Mouse (Mus musculus) heart, embryonic 13.5 days (tissue): Measurements from ENCODE around the gene Rpl23. TPM values are rescaled to one million over a fixed set of nuclear protein-coding genes. Genes with fewer than 3 reads are reported as not detected.
"Not testable (repeated sequence)": the region's sequence is repeated elsewhere in the genome, so short reads cannot be mapped to it uniquely, and the experiment has no call there.

Experiments used
- ATAC-seq: fragments of 200-750 bp; cut with Nextera tagmentation; 2 replicates; pipeline ENCODE4 v1.8.0; 2017; ENCODE audit warnings: moderate TSS enrichment; ENCODE audit not compliant: insufficient number of reproducible peaks, low FRiP score, low TSS enrichment; ENCODE audit errors: extremely low read depth
- H3K27ac ChIP-seq: fragments of 300-500 bp; sonication (generic); replicated peaks from 2 replicates; pipeline ENCODE4 v1.5.1; 2015; ENCODE audit warnings: moderate library complexity, mild to moderate bottlenecking, inconsistent platforms
- H3K27me3 ChIP-seq: fragments of 300-500 bp; sonication (generic); replicated peaks from 2 replicates; pipeline ENCODE4 v1.6.1; 2015; ENCODE audit warnings: mild to moderate bottlenecking, inconsistent platforms
- H3K36me3 ChIP-seq: fragments of 300-500 bp; sonication (generic); 2 replicates; pipeline ENCODE4 v1.6.1; 2015; ENCODE audit warnings: mild to moderate bottlenecking, inconsistent platforms
- H3K4me1 ChIP-seq: fragments of 300-500 bp; sonication (generic); 2 replicates; pipeline ENCODE4 v1.6.1; 2015; ENCODE audit warnings: inconsistent platforms
- H3K4me2 ChIP-seq: fragments of 300-500 bp; sonication (generic); 2 replicates; pipeline ENCODE4 v1.6.1; 2015; ENCODE audit warnings: inconsistent platforms, mild to moderate bottlenecking, moderate library complexity
- H3K4me3 ChIP-seq: fragments of 300-500 bp; sonication (generic); 2 replicates; pipeline ENCODE4 v1.5.1; 2015; ENCODE audit warnings: moderate library complexity, mild to moderate bottlenecking, inconsistent platforms
- H3K9ac ChIP-seq: fragments of 300-500 bp; sonication (generic); 2 replicates; pipeline ENCODE4 v1.6.1; 2015; ENCODE audit warnings: inconsistent platforms, mild to moderate bottlenecking, moderate library complexity
- H3K9me3 ChIP-seq: fragments of 300-500 bp; sonication (generic); 2 replicates; pipeline ENCODE4 v1.6.1; 2016; ENCODE audit warnings: inconsistent platforms
- WGBS: fragments of 180-500 bp; shearing (Covaris S2); methylation state at CpG from one replicate; pipeline ENCODE4 v1.1.7; 2015; ENCODE audit warnings: mixed read lengths; 5-methylcytosine and 5-hydroxymethylcytosine counted together
- polyA plus RNA-seq: library from polyadenylated mRNA; unstranded; fragments of >200 nt; fragmentation: Nextera tagmentation; extraction: Ambion mirVana; gene quantifications from 2 replicates; pipeline ENCODE4 v1.2.1, GENCODE M21; 2015

Gene Rpl23
- polyA plus RNA-seq, 1 experiment from 2014 or later, result 376 TPM

- WGBS, result 0% methylated on average over 69 of the region's 71 CpGs
- Histone ChIP-seq H3K27me3 (no peaks in the 10 kb centered on the region), H3K4me3 (peak overlapping the region; percentile 97), H3K9ac (peak overlapping the region; percentile 97), H3K27ac (peak overlapping the region; percentile 98), H3K4me1 (peaks cover 50% of the 10 kb centered on the region), H3K9me3 (no peaks in the 10 kb centered on the region), H3K36me3 (no peaks in the 10 kb centered on the region), H3K4me2 (peak overlapping the region; percentile 82)
- peak; percentile 72 for ATAC-seq
These were observed 17.1 kb upstream of the Rpl23 start for GRCm38 (mm10) chr11:97799146-97799993.

- WGBS, result under 1% methylated on average over 11 of the region's 11 CpGs
- peak within 1 kb of the TSS; percentile 82 for H3K4me2 ChIP-seq
- no peak for ATAC-seq
- no peaks in the 10 kb centered on the region for H3K36me3 ChIP-seq
- no peaks in the 10 kb centered on the region for H3K9me3 ChIP-seq
- H3K9ac ChIP-seq, result peak within 1 kb of the TSS; percentile 97
- H3K4me1 ChIP-seq, result peaks cover 44% of the 10 kb centered on the region
- H3K27ac ChIP-seq, result peak within 1 kb of the TSS; percentile 98
- H3K27me3 ChIP-seq, result no peaks in the 10 kb centered on the region
- peak within 1 kb of the TSS; percentile 97 for H3K4me3 ChIP-seq
These were observed 16.5 kb upstream of the Rpl23 start, which contains the start of gene Lasp1 for GRCm38 (mm10) chr11:97798782-97799145. Gene Lasp1 (plus strand): TSS chr11:97799000.

- Histone ChIP-seq H3K4me2 (peak overlapping the region; percentile 82), H3K9ac (peak overlapping the region; percentile 40; the same call in 1 of the 2 replicates), H3K27ac (no peak overlapping the region), H3K36me3 (no peaks in the 10 kb centered on the region), H3K9me3 (no peaks in the 10 kb centered on the region), H3K4me1 (peaks cover 37% of the 10 kb centered on the region), H3K27me3 (no peaks in the 10 kb centered on the region), H3K4me3 (peak overlapping the region; percentile 97)
- 43% methylated on average over 8 of the region's 8 CpGs for WGBS
- ATAC-seq, result no peak
These were observed 15.8 kb upstream of the Rpl23 start for GRCm38 (mm10) chr11:97798083-97798435.

- Histone ChIP-seq H3K27me3 (no peaks in the 10 kb centered on the region), H3K9me3 (no peaks in the 10 kb centered on the region), H3K4me2 (peak overlapping the region; percentile 82), H3K4me3 (no peak overlapping the region), H3K4me1 (peaks cover 31% of the 10 kb centered on the region), H3K27ac (no peak overlapping the region), H3K36me3 (no peaks in the 10 kb centered on the region), H3K9ac (no peak overlapping the region; the same call in 1 of the 2 replicates)
- ATAC-seq, result no peak
- 54% methylated on average over 15 of the region's 15 CpGs for WGBS
These were observed 15.3 kb upstream of the Rpl23 start for GRCm38 (mm10) chr11:97797369-97798082.

- no peak overlapping the region for H3K9ac ChIP-seq
- 4% methylated on average over 6 of the region's 6 CpGs for WGBS
- no peaks in the 10 kb centered on the region for H3K9me3 ChIP-seq
- H3K4me3 ChIP-seq, result no peak overlapping the region
- ATAC-seq, result no peak
- H3K4me1 ChIP-seq, result peaks cover 25% of the 10 kb centered on the region
- H3K4me2 ChIP-seq, result no peak overlapping the region
- H3K27ac ChIP-seq, result no peak overlapping the region
- no peaks in the 10 kb centered on the region for H3K36me3 ChIP-seq
- H3K27me3 ChIP-seq, result no peaks in the 10 kb centered on the region
These were observed 14.7 kb upstream of the Rpl23 start for GRCm38 (mm10) chr11:97796910-97797309.

- H3K9me3 ChIP-seq, result no peaks in the 10 kb centered on the region
- H3K27me3 ChIP-seq, result no peaks in the 10 kb centered on the region
- no peak overlapping the region for H3K4me3 ChIP-seq
- no peak overlapping the region for H3K9ac ChIP-seq
- 7% methylated on average over 2 of the region's 2 CpGs for WGBS
- ATAC-seq, result no peak
- no peak overlapping the region for H3K4me2 ChIP-seq
- no peak overlapping the region for H3K27ac ChIP-seq
- peaks cover 6% of the 10 kb centered on the region for H3K4me1 ChIP-seq
- no peaks in the 10 kb centered on the region for H3K36me3 ChIP-seq
These were observed 10.9 kb upstream of the Rpl23 start for GRCm38 (mm10) chr11:97793165-97793564.

- H3K9ac ChIP-seq, H3K9me3 ChIP-seq, H3K4me3 ChIP-seq, H3K36me3 ChIP-seq, H3K27me3 ChIP-seq, H3K27ac ChIP-seq, H3K4me2 ChIP-seq, H3K4me1 ChIP-seq, ATAC-seq: not testable (repeated sequence)
- 75% methylated on average over 2 of the region's 2 CpGs for WGBS
These were observed 8.7 kb upstream of the Rpl23 start for GRCm38 (mm10) chr11:97790778-97791438.

GRCm38 (mm10) chr11:97789727-97790126 lies 7.5 kb upstream of the Rpl23 start:
- Histone ChIP-seq H3K4me3 (no peak overlapping the region), H3K27me3 (no peaks in the 10 kb centered on the region), H3K4me1 (no peaks in the 10 kb centered on the region), H3K36me3 (no peaks in the 10 kb centered on the region), H3K9me3 (no peaks in the 10 kb centered on the region), H3K27ac (no peak overlapping the region), H3K4me2 (no peak overlapping the region), H3K9ac (no peak overlapping the region)
- 76% methylated on average over 5 of the region's 5 CpGs for WGBS
- ATAC-seq, result no peak

GRCm38 (mm10) chr11:97787961-97788360 lies 5.7 kb upstream of the Rpl23 start:
- H3K9ac ChIP-seq, result no peak overlapping the region
- no peak overlapping the region for H3K4me3 ChIP-seq
- H3K36me3 ChIP-seq, result no peaks in the 10 kb centered on the region
- no peak for ATAC-seq
- no peak overlapping the region for H3K4me2 ChIP-seq
- no peak overlapping the region for H3K27ac ChIP-seq
- no peaks in the 10 kb centered on the region for H3K9me3 ChIP-seq
- WGBS, result 95% methylated on average over 3 of the region's 3 CpGs
- peaks cover 3% of the 10 kb centered on the region; the same call in 1 of the 2 replicates for H3K4me1 ChIP-seq
- no peaks in the 10 kb centered on the region for H3K27me3 ChIP-seq

- WGBS, result 0% methylated on average over 10 of the region's 10 CpGs
- H3K9me3 ChIP-seq, result no peaks in the 10 kb centered on the region
- peaks cover 30% of the 10 kb centered on the region for H3K4me1 ChIP-seq
- no peak for ATAC-seq
- H3K4me3 ChIP-seq, result peak overlapping the region; percentile 89
- H3K9ac ChIP-seq, result peak overlapping the region; percentile 87
- H3K27me3 ChIP-seq, result no peaks in the 10 kb centered on the region
- peak overlapping the region; percentile 71 for H3K27ac ChIP-seq
- H3K4me2 ChIP-seq, result peak overlapping the region; percentile 72
- peaks cover 37% of the 10 kb centered on the region for H3K36me3 ChIP-seq
These were observed 293 bp upstream of the Rpl23 start for GRCm38 (mm10) chr11:97782564-97782895.

- Histone ChIP-seq H3K4me2 (peak overlapping the region; percentile 74), H3K9me3 (no peaks in the 10 kb centered on the region), H3K27ac (peak overlapping the region; percentile 92), H3K36me3 (peaks cover 48% of the 10 kb centered on the region), H3K27me3 (no peaks in the 10 kb centered on the region), H3K4me1 (peaks cover 30% of the 10 kb centered on the region), H3K4me3 (peak overlapping the region; percentile 89), H3K9ac (peak overlapping the region; percentile 99)
- under 1% methylated on average over 11 of the region's 11 CpGs for WGBS
- ATAC-seq, result no peak
These were observed 782 bp downstream of the Rpl23 start for GRCm38 (mm10) chr11:97781478-97781831.
